Mouse (Mus musculus): ENCODE data around the gene Bcl10.

GRCm38 (mm10) chr3:145892451-145892850 is 30.2 kb upstream of the Bcl10 start:
- TF ChIP-seq POLR2A (IDR thresholded peaks at IDR 0.05; ENCODE audit: borderline replicate concordance, extremely low read depth, low read depth, low read length) (no peak), CTCF (IDR thresholded peaks at IDR 0.05; ENCODE audit: insufficient read depth, low read length) (no peak)

Measured in lung, adult 2 months (tissue).